Mouse (Mus musculus) liver, embryonic 14.5 days (tissue): ENCODE measurements around the gene Psmd8.

Source experiments
- CTCF ChIP-seq: IDR thresholded peaks from 2 replicates; pipeline ENCODE4 v1.5.1; 2016; ENCODE audit warnings: antibody characterized with exemption, low read depth, control low read depth
- EP300 ChIP-seq: IDR thresholded peaks from 2 replicates; pipeline ENCODE4 v1.6.1; 2016; ENCODE audit warnings: antibody characterized with exemption, low read depth

DNA sequence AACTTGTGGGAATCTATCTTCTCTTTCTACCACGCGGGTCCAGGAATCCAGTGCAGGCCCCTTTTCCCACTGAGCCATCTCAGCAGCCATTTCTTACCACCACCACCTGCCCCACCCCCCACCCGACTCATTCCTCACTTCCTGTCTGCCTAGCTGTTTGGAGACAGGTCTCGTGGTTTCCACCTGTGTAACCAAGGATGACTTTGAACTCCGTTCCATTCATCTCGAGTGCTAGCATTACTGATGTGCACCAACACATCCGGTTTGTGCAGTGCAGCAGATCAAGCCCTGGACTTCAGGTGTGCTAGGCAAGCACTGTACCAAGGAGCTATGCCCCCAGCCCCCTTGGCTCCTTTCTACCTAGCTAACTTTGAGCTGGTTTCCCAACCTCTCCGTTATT is 39.1 kb downstream of the Psmd8 start:
- no peak for TF ChIP-seq CTCF
- no peak for TF ChIP-seq EP300
